Mouse (Mus musculus) 3134 (cell line): ENCODE measurements around the gene Krt77.

ENCODE experiments used
- DNase-seq: peaks from one replicate; pipeline ENCODE4 v3.0.0-alpha.2; 2011; ENCODE audit warnings: low spot score; ENCODE audit not compliant: insufficient read length; ENCODE audit errors: extremely low read depth

The Krt77 gene

DNA sequence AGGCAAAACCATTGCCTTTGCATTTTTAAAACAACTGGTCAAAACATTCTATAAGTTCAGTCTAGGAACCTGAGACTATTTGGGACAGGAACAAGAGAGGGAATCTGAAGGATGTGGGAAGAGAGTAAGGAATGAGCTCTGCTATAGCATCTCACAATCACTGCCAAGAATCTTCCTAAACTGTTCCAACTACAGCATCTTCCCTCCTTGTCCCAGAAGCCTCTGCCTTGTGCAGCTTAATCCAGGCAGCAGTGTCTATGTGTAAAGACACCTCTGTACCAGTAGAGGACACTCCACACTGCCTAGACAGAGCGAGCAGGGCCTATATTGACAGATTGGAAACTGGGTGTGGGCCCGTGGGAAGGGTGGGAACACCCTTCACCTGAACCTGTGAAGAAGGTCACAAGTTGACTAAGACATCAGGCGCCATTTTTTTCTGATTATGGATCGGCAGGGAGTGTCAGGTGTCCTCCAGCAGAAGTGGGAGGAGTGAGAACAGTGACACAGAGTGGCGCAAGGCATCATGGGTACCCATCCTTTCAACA, 34.6 kb downstream of the Krt77 start:
- no peak for DNase-seq

DNA sequence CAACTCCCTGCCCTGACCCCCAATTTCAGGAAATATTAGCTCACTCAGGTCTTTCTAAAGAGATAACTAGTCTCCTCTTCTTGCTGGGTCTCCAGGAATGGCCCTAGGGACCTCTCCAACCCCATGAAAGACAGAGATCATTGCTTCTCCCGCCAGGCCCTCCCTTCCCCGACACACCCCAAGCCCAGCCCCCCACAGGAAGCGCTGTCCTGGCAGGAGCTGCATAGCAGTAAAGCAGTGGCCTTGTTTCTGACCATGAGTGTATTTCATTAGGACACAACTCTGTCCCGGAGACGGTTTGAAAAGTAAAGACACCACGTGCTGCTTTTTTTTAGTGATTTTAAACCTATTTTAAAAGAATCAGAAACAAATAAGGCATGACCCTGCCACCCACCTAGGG, 36.4 kb downstream of the Krt77 start:
- no peak for DNase-seq

GRCm38 (mm10) chr15:101829441-101829840, 40.1 kb downstream of the Krt77 start:
- DNase-seq = no peak

DNA sequence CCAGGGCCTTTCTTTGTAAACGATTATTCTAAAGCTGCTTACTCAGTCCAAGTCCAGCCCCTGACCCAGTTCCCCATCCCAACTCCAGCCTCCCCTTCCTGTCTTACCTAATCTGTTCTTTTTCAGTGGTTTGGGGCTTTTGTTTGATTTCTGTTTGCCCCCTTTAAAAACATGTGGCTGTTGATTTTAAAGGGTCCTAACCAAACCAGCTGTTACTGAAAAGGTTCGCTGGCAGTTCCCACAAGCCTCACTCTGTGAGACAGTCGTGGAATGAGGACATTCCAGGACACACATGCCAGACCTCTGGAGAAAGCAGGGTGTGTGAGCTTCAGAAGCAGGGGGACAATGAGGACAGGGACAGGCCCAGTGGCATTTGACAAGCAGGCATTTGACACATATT, 47.7 kb downstream of the Krt77 start:
- no peak for DNase-seq

- DNase-seq = no peak
These were observed 51.6 kb downstream of the Krt77 start, which contains the start of gene Krt2 for GRCm38 (mm10) chr15:101817875-101818274. Krt2 (minus strand) TSS chr15:101818169.
